Mouse (Mus musculus) stomach, embryonic 15.5 days (tissue): ENCODE data around the gene Peg12. TPM values are rescaled to one million over a fixed set of nuclear protein-coding genes. Genes with fewer than 3 reads are reported as not detected.

Experiments used
- ATAC-seq: fragments of 200-750 bp; cut with Nextera tagmentation; 2 replicates; pipeline ENCODE4 v1.8.0; 2017; ENCODE audit warnings: low read depth, moderate number of reproducible peaks, moderate TSS enrichment; ENCODE audit not compliant: insufficient read depth, low FRiP score
- H3K27ac ChIP-seq: fragments of 300-500 bp; sonication (generic); 2 replicates; pipeline ENCODE4 v1.5.1; 2015; ENCODE audit warnings: mild to moderate bottlenecking, inconsistent platforms
- H3K27me3 ChIP-seq: fragments of 300-500 bp; sonication (generic); replicated peaks from 2 replicates; pipeline ENCODE4 v1.6.1; 2015; ENCODE audit warnings: inconsistent platforms
- H3K36me3 ChIP-seq: fragments of 300-500 bp; sonication (generic); 2 replicates; pipeline ENCODE4 v1.6.1; 2015; ENCODE audit warnings: inconsistent platforms
- H3K4me1 ChIP-seq: fragments of 300-500 bp; sonication (generic); 2 replicates; pipeline ENCODE4 v1.6.1; 2015; ENCODE audit warnings: inconsistent platforms
- H3K4me2 ChIP-seq: fragments of 300-500 bp; sonication (generic); 2 replicates; pipeline ENCODE4 v1.6.1; 2015; ENCODE audit warnings: mild to moderate bottlenecking, inconsistent platforms
- H3K4me3 ChIP-seq: fragments of 300-500 bp; sonication (generic); replicated peaks from 2 replicates; pipeline ENCODE4 v1.5.1; 2015; ENCODE audit warnings: inconsistent platforms
- H3K9ac ChIP-seq: fragments of 300-500 bp; sonication (generic); 2 replicates; pipeline ENCODE4 v1.6.1; 2015; ENCODE audit warnings: inconsistent platforms
- H3K9me3 ChIP-seq: fragments of 300-500 bp; sonication (generic); 2 replicates; pipeline ENCODE4 v1.6.1; 2016; ENCODE audit warnings: inconsistent platforms
- whole genome bisulfite sequencing: fragments of 180-500 bp; shearing (Covaris S2); methylation state at CpG from one replicate; pipeline ENCODE4 v1.1.7; 2015; 5-methylcytosine and 5-hydroxymethylcytosine counted together
- polyA plus RNA-seq: library from polyadenylated mRNA; unstranded; fragments of >200 nt; fragmentation: Nextera tagmentation; extraction: Ambion mirVana; gene quantifications from 2 replicates; pipeline ENCODE4 v1.2.1, GENCODE M21; 2015

The Peg12 gene
- polyA plus RNA-seq, 1 experiment from 2014 or later = 23.6 TPM

DNA sequence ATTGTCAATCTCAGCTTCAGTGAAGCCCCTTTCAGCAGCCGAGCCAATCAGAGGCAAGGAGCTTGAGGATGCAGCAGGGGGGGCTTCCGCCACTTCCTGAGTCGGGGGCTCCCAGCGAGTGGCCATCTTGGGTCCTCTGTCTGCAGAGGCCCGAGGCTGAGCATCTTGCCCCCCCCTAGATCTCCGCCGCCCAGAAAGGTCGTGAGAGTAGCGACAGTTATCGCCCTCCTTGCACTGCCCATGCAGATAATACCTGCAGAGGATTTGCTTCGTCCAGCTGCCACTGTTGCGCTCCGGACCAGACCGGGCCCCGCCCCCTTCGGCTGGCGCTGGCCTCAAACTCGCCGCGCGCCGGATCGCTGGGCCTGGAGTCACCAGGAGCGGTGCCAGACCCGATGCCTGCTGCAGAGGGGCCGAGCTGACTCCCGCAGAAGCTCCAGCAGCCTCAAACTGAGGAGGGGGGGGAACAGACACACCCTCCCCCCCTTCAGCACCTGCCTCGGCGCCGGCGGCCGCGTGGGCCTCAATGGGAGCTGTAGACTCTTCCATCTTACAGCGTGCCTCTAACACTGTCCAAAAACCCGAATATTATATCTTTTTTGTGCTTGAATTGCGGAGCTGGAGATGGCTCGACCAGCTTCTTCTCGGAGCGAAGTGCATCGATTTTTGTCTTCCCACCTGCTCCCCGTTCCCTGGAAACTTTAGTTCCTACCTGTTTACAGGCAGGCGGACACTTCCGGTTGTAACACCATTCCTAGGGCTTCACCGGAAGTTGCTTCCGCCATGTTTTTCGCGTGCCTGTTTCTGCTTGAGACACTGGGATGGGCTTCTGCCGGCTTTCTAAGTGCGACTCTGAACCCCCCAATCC, 44.6 kb downstream of the Peg12 start, which contains the start of gene Mkrn3:
TSS of gene Mkrn3 (minus strand) at position 647 of the 868 bp plus-strand sequence.
- WGBS = 30% methylated on average over 49 of the region's 49 CpGs
- peak; percentile 58 for ATAC-seq
- H3K9me3 ChIP-seq = no peaks in the 10 kb centered on the region
- H3K4me3 ChIP-seq = peak within 1 kb of the TSS; percentile 64
- peak within 1 kb of the TSS; percentile 59 for H3K4me2 ChIP-seq
- peaks cover 6% of the 10 kb centered on the region for H3K4me1 ChIP-seq
- no peaks in the 10 kb centered on the region for H3K36me3 ChIP-seq
- no peaks in the 10 kb centered on the region for H3K27me3 ChIP-seq
- H3K27ac ChIP-seq = peak within 1 kb of the TSS; percentile 54; the same call in 1 of the 2 replicates
- peak within 1 kb of the TSS; percentile 38; the same call in 1 of the 2 replicates for H3K9ac ChIP-seq

DNA sequence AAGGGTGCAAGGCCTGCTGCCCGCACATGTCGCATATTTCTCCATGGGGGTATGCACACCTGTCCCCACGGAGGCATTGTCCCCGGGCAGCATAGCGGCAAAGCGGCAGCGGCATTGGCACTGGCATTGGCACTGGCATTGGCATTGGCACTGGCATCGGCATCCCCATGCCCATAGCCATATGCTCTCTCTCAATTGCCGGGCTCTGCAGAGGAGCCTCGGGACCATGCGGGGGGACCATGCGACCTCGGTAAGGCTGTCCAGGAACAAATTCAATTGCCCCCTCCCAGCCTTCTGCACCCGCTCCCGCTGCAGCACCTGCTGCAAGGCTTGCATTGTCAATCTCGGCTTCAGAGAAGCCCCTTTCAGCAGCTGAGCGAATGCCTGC, 45.2 kb downstream of the Peg12 start:
- Histone ChIP-seq H3K27ac (no peak overlapping the region), H3K36me3 (no peaks in the 10 kb centered on the region), H3K9ac (no peak overlapping the region), H3K27me3 (no peaks in the 10 kb centered on the region), H3K4me1 (peaks cover 6% of the 10 kb centered on the region), H3K4me3 (peak overlapping the region; percentile 64), H3K4me2 (peak overlapping the region; percentile 59), H3K9me3 (no peaks in the 10 kb centered on the region)
- WGBS = 58% methylated on average over 17 of the region's 17 CpGs
- ATAC-seq = no peak

- peaks cover 6% of the 10 kb centered on the region for H3K4me1 ChIP-seq
- no peak for ATAC-seq
- no peaks in the 10 kb centered on the region for H3K27me3 ChIP-seq
- H3K36me3 ChIP-seq = no peaks in the 10 kb centered on the region
- WGBS = 81% methylated on average over 9 of the region's 9 CpGs
- H3K9ac ChIP-seq = no peak overlapping the region
- H3K27ac ChIP-seq = no peak overlapping the region
- H3K4me2 ChIP-seq = peak overlapping the region; percentile 59
- H3K4me3 ChIP-seq = no peak overlapping the region
- no peaks in the 10 kb centered on the region for H3K9me3 ChIP-seq
These were observed 46.0 kb downstream of the Peg12 start for GRCm38 (mm10) chr7:62418346-62418745.

DNA sequence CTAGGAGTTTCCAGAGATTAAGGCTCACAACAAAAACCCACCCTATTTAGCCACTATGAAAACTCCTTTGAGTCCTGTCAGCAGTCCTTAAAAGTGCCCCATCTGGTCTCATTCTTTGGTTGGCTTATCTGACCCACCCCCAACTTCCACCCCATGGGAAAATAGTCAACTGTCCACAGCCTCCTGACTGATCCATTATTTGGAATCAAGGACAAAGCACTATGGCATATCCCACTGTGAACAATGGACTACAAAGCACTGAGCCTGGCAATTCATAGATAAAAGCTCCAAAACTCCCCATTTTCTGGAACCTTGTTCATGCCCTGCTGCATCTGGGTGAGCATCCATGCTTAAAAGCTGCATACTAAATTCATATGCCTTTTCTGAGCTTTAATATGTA, 48.1 kb downstream of the Peg12 start:
- Histone ChIP-seq H3K36me3 (no peaks in the 10 kb centered on the region), H3K27ac (no peak overlapping the region), H3K27me3 (no peaks in the 10 kb centered on the region), H3K4me1 (peaks cover 6% of the 10 kb centered on the region), H3K9me3 (no peaks in the 10 kb centered on the region), H3K9ac (no peak overlapping the region), H3K4me2 (no peak overlapping the region), H3K4me3 (no peak overlapping the region)
- no peak for ATAC-seq

DNA sequence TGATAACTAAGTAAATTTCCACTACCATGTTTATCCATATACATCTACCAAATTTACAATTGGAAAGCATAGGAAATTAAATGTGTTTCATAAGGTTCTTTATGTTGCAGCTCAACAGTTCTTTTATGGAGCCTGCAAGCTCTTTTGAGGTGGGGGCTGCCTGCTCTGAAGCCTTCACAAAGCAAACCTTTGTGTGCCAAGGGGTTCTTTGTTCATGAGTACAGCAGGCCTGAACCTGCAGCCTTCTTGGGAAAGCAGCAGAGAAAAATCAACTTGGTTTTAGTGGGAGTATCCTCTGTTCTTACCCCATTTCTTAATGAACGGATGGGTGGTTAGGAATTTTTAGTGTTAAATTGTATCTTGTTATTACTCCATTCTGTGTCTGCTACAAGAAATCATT, 49.1 kb downstream of the Peg12 start:
- Histone ChIP-seq H3K4me3 (no peak overlapping the region), H3K27me3 (no peaks in the 10 kb centered on the region), H3K9ac (no peak overlapping the region), H3K36me3 (no peaks in the 10 kb centered on the region), H3K4me2 (no peak overlapping the region), H3K27ac (no peak overlapping the region), H3K9me3 (no peaks in the 10 kb centered on the region), H3K4me1 (peaks cover 6% of the 10 kb centered on the region)
- no peak for ATAC-seq
- 80% methylated on average over 1 of the region's 1 CpGs for WGBS

Other genes with a start within 250 kb of the Peg12 start
- 84.7 and 86.7 TPM in 2 replicates for gene Ndn, start 117.9 kb downstream of the Peg12 start, polyA plus RNA-seq
- 1.1 and 1.4 TPM in 2 replicates for gene Magel2, start 87.5 kb downstream of the Peg12 start, polyA plus RNA-seq
- gene Mkrn3, start 44.4 kb downstream of the Peg12 start, polyA plus RNA-seq = 4.6 and 5.3 TPM in 2 replicates